Mouse (Mus musculus) limb, embryonic 11.5 days (tissue): ENCODE measurements at regions not wholly inside any gene's neighbourhood (a gene's known extent, or its start where the extent isn't known, plus 50 kb on each side); places are given as distances from the start of the nearest gene placed in this dataset.
A peak's percentile ranks its signal among the peaks of the same experiment; 100 is the strongest.

Experiments
- ATAC-seq: fragments of 200-750 bp; cut with Nextera tagmentation; 2 replicates; pipeline ENCODE4 v1.8.0; 2017; ENCODE audit warnings: low read depth; ENCODE audit not compliant: insufficient number of reproducible peaks, low FRiP score, low TSS enrichment
- DNase-seq: peaks from one replicate; pipeline ENCODE4 v3.0.0-alpha.2; 2015; ENCODE audit warnings: low spot score
- H3K27ac ChIP-seq: fragments of 300-500 bp; sonication (generic); replicated peaks from 2 replicates; pipeline ENCODE4 v1.5.1; 2014; ENCODE audit warnings: low read depth, mild to moderate bottlenecking, low read length
- H3K27me3 ChIP-seq: fragments of 300-500 bp; sonication (generic); 2 replicates; pipeline ENCODE4 v1.6.1; 2014; ENCODE audit warnings: mild to moderate bottlenecking, low read length, mixed read lengths; ENCODE audit not compliant: control insufficient read depth, insufficient read depth
- H3K36me3 ChIP-seq: fragments of 300-500 bp; sonication (generic); 2 replicates; pipeline ENCODE4 v1.6.1; 2014; ENCODE audit warnings: mild to moderate bottlenecking, low read length, moderate library complexity, mixed read lengths; ENCODE audit not compliant: control insufficient read depth, insufficient read depth
- H3K4me1 ChIP-seq: fragments of 300-500 bp; sonication (generic); 2 replicates; pipeline ENCODE4 v1.6.1; 2014; ENCODE audit warnings: low read length, mixed read lengths; ENCODE audit not compliant: control insufficient read depth, insufficient read depth
- H3K4me2 ChIP-seq: fragments of 300-500 bp; sonication (generic); 2 replicates; pipeline ENCODE4 v1.6.1; 2014; ENCODE audit warnings: low read depth, mild to moderate bottlenecking, moderate library complexity; ENCODE audit not compliant: severe bottlenecking
- H3K4me3 ChIP-seq: fragments of 300-500 bp; sonication (generic); 2 replicates; pipeline ENCODE4 v1.5.1; 2014; ENCODE audit warnings: low read depth, low read length
- H3K9ac ChIP-seq: fragments of 300-500 bp; sonication (generic); 2 replicates; pipeline ENCODE4 v1.6.1; 2014; ENCODE audit warnings: mild to moderate bottlenecking, low read length
- H3K9me3 ChIP-seq: fragments of 300-500 bp; sonication (generic); 2 replicates; pipeline ENCODE4 v1.6.1; 2016; ENCODE audit warnings: low read length; ENCODE audit not compliant: control insufficient read depth
- WGBS: fragments of 180-500 bp; shearing (Covaris S2); extraction: QIAGEN DNeasy Blood & Tissue Kit; methylation state at CpG from one replicate; pipeline ENCODE4 v1.1.7; 2014; 5-methylcytosine and 5-hydroxymethylcytosine counted together

- WGBS, result 94% methylated on average over 1 of the region's 1 CpGs
- no peak overlapping the region for H3K9ac ChIP-seq
- no peaks in the 10 kb centered on the region for H3K9me3 ChIP-seq
- ATAC-seq (no peak), DNase-seq (no peak)
- H3K27me3 ChIP-seq, result no peaks in the 10 kb centered on the region
- no peak overlapping the region for H3K27ac ChIP-seq
- no peak overlapping the region for H3K4me2 ChIP-seq
- H3K36me3 ChIP-seq, result no peaks in the 10 kb centered on the region
- H3K4me1 ChIP-seq, result no peaks in the 10 kb centered on the region
- no peak overlapping the region for H3K4me3 ChIP-seq
Measured at GRCm38 (mm10) chr3:46583351-46583750, 135.3 kb upstream of the Pabpc4l start.

GRCm38 (mm10) chr3:46566636-46567235, 118.7 kb upstream of the Pabpc4l start:
- ATAC-seq (no peak), DNase-seq (peak; percentile 28)
- Histone ChIP-seq H3K27me3 (no peaks in the 10 kb centered on the region), H3K9me3 (no peaks in the 10 kb centered on the region), H3K9ac (no peak overlapping the region), H3K4me1 (no peaks in the 10 kb centered on the region), H3K27ac (no peak overlapping the region), H3K4me2 (no peak overlapping the region), H3K36me3 (no peaks in the 10 kb centered on the region), H3K4me3 (no peak overlapping the region)
- WGBS, result 26% methylated on average over 6 of the region's 6 CpGs

- Histone ChIP-seq H3K4me1 (no peaks in the 10 kb centered on the region), H3K4me3 (no peak overlapping the region), H3K9ac (no peak overlapping the region), H3K36me3 (no peaks in the 10 kb centered on the region), H3K4me2 (no peak overlapping the region), H3K27ac (no peak overlapping the region), H3K27me3 (no peaks in the 10 kb centered on the region), H3K9me3 (no peaks in the 10 kb centered on the region)
- no peak for ATAC-seq
- WGBS, result 94% methylated on average over 3 of the region's 3 CpGs
- DNase-seq, result no peak
Measured at GRCm38 (mm10) chr3:46553590-46553989, 105.6 kb upstream of the Pabpc4l start.

GRCm38 (mm10) chr3:46538660-46539059, 90.6 kb upstream of the Pabpc4l start:
- WGBS, result 91% methylated on average over 3 of the region's 3 CpGs
- ATAC-seq (no peak), DNase-seq (no peak)
- Histone ChIP-seq H3K4me1 (no peaks in the 10 kb centered on the region), H3K27me3 (no peaks in the 10 kb centered on the region), H3K9ac (no peak overlapping the region), H3K36me3 (no peaks in the 10 kb centered on the region), H3K9me3 (no peaks in the 10 kb centered on the region), H3K27ac (no peak overlapping the region), H3K4me2 (no peak overlapping the region), H3K4me3 (no peak overlapping the region)

- 79% methylated on average over 1 of the region's 1 CpGs for WGBS
- Histone ChIP-seq H3K27me3 (no peaks in the 10 kb centered on the region), H3K9ac (no peak overlapping the region), H3K27ac (no peak overlapping the region), H3K4me3 (no peak overlapping the region), H3K36me3 (no peaks in the 10 kb centered on the region), H3K4me2 (no peak overlapping the region), H3K9me3 (no peaks in the 10 kb centered on the region), H3K4me1 (no peaks in the 10 kb centered on the region)
- no peak for DNase-seq
- ATAC-seq, result no peak
Measured at GRCm38 (mm10) chr3:46511157-46511556, 63.1 kb upstream of the Pabpc4l start.

GRCm38 (mm10) chr3:46503713-46504112, 55.7 kb upstream of the Pabpc4l start:
- H3K36me3 ChIP-seq, result no peaks in the 10 kb centered on the region
- H3K4me3 ChIP-seq, result no peak overlapping the region
- no peaks in the 10 kb centered on the region for H3K9me3 ChIP-seq
- no peak overlapping the region for H3K9ac ChIP-seq
- no peaks in the 10 kb centered on the region for H3K27me3 ChIP-seq
- ATAC-seq (no peak), DNase-seq (no peak)
- no peak overlapping the region for H3K27ac ChIP-seq
- WGBS, result 61% methylated on average over 3 of the region's 3 CpGs
- no peaks in the 10 kb centered on the region for H3K4me1 ChIP-seq
- no peak overlapping the region for H3K4me2 ChIP-seq
